Comparison of ENCODE assay signal across 25 mouse cellular contexts in the genomic region with DNA sequence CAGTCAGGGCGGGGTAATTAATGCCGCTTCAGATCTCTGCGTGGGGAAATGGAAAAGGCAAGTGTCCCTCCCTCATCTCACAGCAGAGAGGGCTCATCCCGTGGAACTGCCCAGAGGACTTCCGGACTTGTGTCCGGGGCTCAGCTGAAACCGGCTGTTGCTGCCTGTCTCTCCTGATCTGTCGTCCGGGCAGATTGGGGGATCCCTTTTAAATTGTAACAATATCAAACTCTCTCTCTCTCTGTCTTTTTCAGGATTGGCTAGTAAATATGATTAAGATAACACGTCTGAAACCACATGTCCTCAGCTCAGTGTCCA. TPM values are rescaled to one million over a fixed set of nuclear protein-coding genes. Genes with fewer than 3 reads are reported as not detected.
DNase-seq lines count a peak whose midpoint lies in the region; ATAC-seq lines count a peak whose summit lies in the region.
"Had no signal": no experiment of that assay in that cellular context is flagged by ENCODE, and none has a peak within 500 bp of the region (broad histone marks: within the 10 kb centered on the region; RNA-seq: fewer than 3 reads in every experiment).

No protein-coding gene starts in this region.

- no peak overlapping the region for H3K4me2 ChIP-seq in midbrain, embryonic 15.5 days
- peak overlapping the region; percentile 42 for H3K4me2 ChIP-seq in limb, embryonic 13.5 days (replicated peaks)
- peak overlapping the region; percentile 37 for H3K4me2 ChIP-seq in neural tube, embryonic 15.5 days
- H3K4me2 ChIP-seq: heart, embryonic 13.5 days; intestine, embryonic 15.5 days; liver, embryonic 11.5 days; neural tube, embryonic 12.5 days had no signal

- H3K4me1 ChIP-seq in midbrain, embryonic 10.5 days = peaks cover 83% of the 10 kb centered on the region
- peaks cover 37% of the 10 kb centered on the region for H3K4me1 ChIP-seq in midbrain, embryonic 15.5 days
- H3K4me1 ChIP-seq in limb, embryonic 13.5 days = peaks cover 89% of the 10 kb centered on the region
- H3K4me1 ChIP-seq in neural tube, embryonic 15.5 days = peaks cover 91% of the 10 kb centered on the region
- H3K4me1 ChIP-seq: megakaryocyte, embryonic 14.5 days had no signal

- H3K4me3 ChIP-seq in midbrain, embryonic 10.5 days = no peak overlapping the region
- no peak overlapping the region for H3K4me3 ChIP-seq in midbrain, embryonic 15.5 days
- H3K4me3 ChIP-seq in limb, embryonic 13.5 days = 0 out of 2 replicates have a peak overlapping the region, but pooled peaks have one; percentile 1
- H3K4me3 ChIP-seq in neural tube, embryonic 15.5 days (replicated peaks) = no peak overlapping the region
- H3K4me3 ChIP-seq: erythroblast, embryonic 14.5 days; heart, embryonic 13.5 days; intestine, embryonic 15.5 days; megakaryocyte, embryonic 14.5 days; neural tube, embryonic 12.5 days had no signal

- 34% methylated on average over 10 of the region's 10 CpGs for WGBS in midbrain, embryonic 10.5 days
- WGBS in midbrain, embryonic 15.5 days = 16% methylated on average over 10 of the region's 10 CpGs
- WGBS in limb, embryonic 13.5 days = 9% methylated on average over 10 of the region's 10 CpGs
- 7% methylated on average over 10 of the region's 10 CpGs for WGBS in neural tube, embryonic 15.5 days

- H3K9ac ChIP-seq in midbrain, embryonic 15.5 days = no peak overlapping the region
- peak overlapping the region; percentile 40 for H3K9ac ChIP-seq in limb, embryonic 13.5 days
- H3K9ac ChIP-seq in neural tube, embryonic 15.5 days (replicated peaks) = no peak overlapping the region
- H3K9ac ChIP-seq: heart, embryonic 13.5 days; intestine, embryonic 15.5 days; neural tube, embryonic 12.5 days had no signal

- H3K9me3 ChIP-seq in midbrain, embryonic 10.5 days (replicated peaks) = no peaks in the 10 kb centered on the region
- H3K9me3 ChIP-seq in midbrain, embryonic 15.5 days = no peaks in the 10 kb centered on the region
- H3K9me3 ChIP-seq in limb, embryonic 13.5 days = no peaks in the 10 kb centered on the region
- H3K9me3 ChIP-seq in neural tube, embryonic 15.5 days (replicated peaks) = no peaks in the 10 kb centered on the region
- H3K9me3 ChIP-seq: heart, embryonic 13.5 days; intestine, embryonic 15.5 days; megakaryocyte, embryonic 14.5 days; neural tube, embryonic 12.5 days had no signal

- DNase-seq in embryo, embryonic 9.5 days (ENCODE audit: extremely low spot score) = peak; percentile 29
- no peak for DNase-seq in embryo, embryonic 11 days
- DNase-seq in midbrain, embryonic 10.5 days (ENCODE audit: low spot score) = peak; percentile 28
- DNase-seq in yolk sac, embryonic 10.5 days (ENCODE audit: low spot score) = no peak
- DNase-seq in urinary bladder, postnatal 36 days (ENCODE audit: low spot score in 2 of 2) = no peak
- DNase-seq: adrenal gland, adult 8-10 months; cerebellum, postnatal 10 days; gastrocnemius, postnatal 14 days; heart, adult 18-20 months; lung, adult 18-20 months; right cerebral cortex, postnatal 14 days had no signal

- H3K27ac ChIP-seq in midbrain, embryonic 10.5 days (replicated peaks) = 0 out of 2 replicates have a peak overlapping the region, but pooled peaks have one; percentile 46
- no peak overlapping the region for H3K27ac ChIP-seq in midbrain, embryonic 15.5 days
- peak overlapping the region; percentile 6; the same call in 1 of the 2 replicates for H3K27ac ChIP-seq in limb, embryonic 13.5 days
- H3K27ac ChIP-seq in neural tube, embryonic 15.5 days (replicated peaks) = peak overlapping the region; percentile 56; the same call in 1 of the 2 replicates
- H3K27ac ChIP-seq: heart, embryonic 13.5 days; intestine, embryonic 15.5 days; neural tube, embryonic 12.5 days had no signal

- no peak for ATAC-seq in midbrain, embryonic 15.5 days (replicated peaks)
- ATAC-seq in limb, embryonic 13.5 days (ENCODE audit: low FRiP score, low read depth) = no peak
- no peak for ATAC-seq in neural tube, embryonic 15.5 days (ENCODE audit: low FRiP score)
- ATAC-seq: CD4-positive, CD25-positive, alpha-beta regulatory T cell, adult 4 months; forebrain, embryonic 14.5 days; intestine, embryonic 15.5 days; Patski had no signal

- peaks cover 100% of the 10 kb centered on the region for H3K27me3 ChIP-seq in midbrain, embryonic 10.5 days (ENCODE audit: low read depth, poor library complexity, severe bottlenecking)
- peaks cover 94% of the 10 kb centered on the region for H3K27me3 ChIP-seq in midbrain, embryonic 15.5 days (replicated peaks)
- H3K27me3 ChIP-seq in limb, embryonic 13.5 days = peaks cover 79% of the 10 kb centered on the region
- H3K27me3 ChIP-seq in neural tube, embryonic 15.5 days (replicated peaks) = peaks cover 80% of the 10 kb centered on the region
- H3K27me3 ChIP-seq: Patski had no signal

- no peaks in the 10 kb centered on the region for H3K36me3 ChIP-seq in midbrain, embryonic 10.5 days
- no peaks in the 10 kb centered on the region for H3K36me3 ChIP-seq in midbrain, embryonic 15.5 days (replicated peaks)
- peaks cover 3% of the 10 kb centered on the region; the same call in 1 of the 2 replicates for H3K36me3 ChIP-seq in limb, embryonic 13.5 days
- no peaks in the 10 kb centered on the region for H3K36me3 ChIP-seq in neural tube, embryonic 15.5 days
- H3K36me3 ChIP-seq: heart, embryonic 13.5 days; intestine, embryonic 15.5 days; neural tube, embryonic 12.5 days had no signal

RNA-seq across cellular contexts. Expression of a gene that starts 13.3 kb away (rescaled TPM):
- 2.7 and 3.1 TPM in 2 replicates for polyA plus RNA-seq in midbrain, embryonic 10.5 days (2016; fragmentation: Nextera tagmentation; extraction: Ambion mirVana)
- polyA plus RNA-seq in midbrain, embryonic 15.5 days (2015; fragmentation: Nextera tagmentation; extraction: Ambion mirVana) = 1.5 and 1.7 TPM in 2 replicates
- polyA plus RNA-seq in limb, embryonic 13.5 days (2015; fragmentation: Nextera tagmentation; extraction: Ambion mirVana) = 7.3 and 7.7 TPM in 2 replicates
- polyA plus RNA-seq in neural tube, embryonic 15.5 days (2015; fragmentation: Nextera tagmentation; extraction: Ambion mirVana) = 7.9 and 8.5 TPM in 2 replicates
- polyA plus RNA-seq: CD4-positive, CD25-positive, alpha-beta regulatory T cell, adult 4 months; erythroblast, embryonic 14.5 days; heart, embryonic 13.5 days; spleen, adult 2 months; stomach, embryonic 16.5 days had no signal

Comparison
In these comparisons a context has a peak if more than half of its experiments do, and no peak if none do; other contexts are left out.
1. DNase-seq: peak in embryo, embryonic 9.5 days (single experiment) and midbrain, embryonic 10.5 days (single experiment); none in embryo, embryonic 11 days (single experiment), yolk sac, embryonic 10.5 days (single experiment) and urinary bladder, postnatal 36 days (0 of 2).